Comparison of ENCODE assay signal across 20 mouse cellular contexts in genomic region chr9:32157201-32157600, GRCm38 (mm10).
"Had no signal": no experiment of that assay in that cellular context is flagged by ENCODE, and none has a peak within 500 bp of the region (broad histone marks: within the 10 kb centered on the region; RNA-seq: fewer than 3 reads in every experiment).

No protein-coding gene starts in this region.

- H3K27me3 ChIP-seq: heart, embryonic 12.5 days; heart, embryonic 15.5 days; hindbrain, embryonic 13.5 days; hindbrain, embryonic 15.5 days; limb, embryonic 13.5 days; limb, embryonic 15.5 days; liver, embryonic 12.5 days had no signal

- H3K4me2 ChIP-seq: heart, embryonic 12.5 days; heart, embryonic 15.5 days; hindbrain, embryonic 13.5 days; hindbrain, embryonic 15.5 days; limb, embryonic 13.5 days; limb, embryonic 15.5 days; liver, embryonic 12.5 days had no signal

- H3K9me3 ChIP-seq: heart, embryonic 12.5 days; heart, embryonic 15.5 days; hindbrain, embryonic 13.5 days; hindbrain, embryonic 15.5 days; limb, embryonic 13.5 days; limb, embryonic 15.5 days; liver, embryonic 12.5 days had no signal

- H3K27ac ChIP-seq: heart, adult 2 months; heart, embryonic 15.5 days; hindbrain, embryonic 13.5 days; hindbrain, embryonic 15.5 days; hindbrain, postnatal 0 days; limb, embryonic 13.5 days; limb, embryonic 15.5 days; liver, embryonic 12.5 days; liver, embryonic 14.5 days had no signal

- H3K4me3 ChIP-seq: heart, adult 2 months; heart, embryonic 12.5 days; heart, embryonic 15.5 days; hindbrain, embryonic 13.5 days; hindbrain, embryonic 15.5 days; limb, embryonic 13.5 days; limb, embryonic 15.5 days; liver, embryonic 12.5 days had no signal

- H3K9ac ChIP-seq: forebrain, postnatal 0 days; heart, embryonic 12.5 days; heart, embryonic 15.5 days; hindbrain, embryonic 13.5 days; hindbrain, embryonic 15.5 days; limb, embryonic 13.5 days; limb, embryonic 15.5 days; liver, embryonic 12.5 days; liver, embryonic 14.5 days had no signal

- DNase-seq: gastrocnemius, postnatal 14 days; gastrocnemius, postnatal 36 days; heart, adult 2 months; heart, postnatal 14 days; heart, postnatal 36 days; kidney, adult 18-20 months; layer of hippocampus, adult 9-11 months; layer of hippocampus, postnatal 36 days; left cerebral cortex, postnatal 4 days had no signal

- H3K36me3 ChIP-seq: heart, embryonic 12.5 days; heart, embryonic 15.5 days; hindbrain, embryonic 13.5 days; hindbrain, embryonic 15.5 days; limb, embryonic 13.5 days; liver, embryonic 12.5 days had no signal

- ATAC-seq: forebrain, postnatal 0 days; intestine, embryonic 16.5 days; liver, embryonic 12.5 days had no signal

- H3K4me1 ChIP-seq: hindbrain, embryonic 13.5 days; limb, embryonic 13.5 days; limb, embryonic 15.5 days had no signal
